Mouse (Mus musculus) layer of hippocampus, adult 2 months (tissue): ENCODE results near the gene Fam184a. TPM values are rescaled to one million over a fixed set of nuclear protein-coding genes. Genes with fewer than 3 reads are reported as not detected.

Experiments
- DNase-seq, 2 experiments: peaks; one replicate each; pipeline ENCODE4 v3.0.0; 2022; ENCODE audit warnings: low spot score in 2 of 2
- H3K27ac ChIP-seq: fragments of 200-600 bp; 2 replicates; pipeline ENCODE4 v1.8.1; 2022
- H3K4me3 ChIP-seq: fragments of 200-600 bp; 2 replicates; pipeline ENCODE4 v1.8.1; 2022; ENCODE audit warnings: mild to moderate bottlenecking
- CTCF ChIP-seq: fragments of 200-600 bp; conservative IDR thresholded peaks from 2 replicates; pipeline ENCODE4 v1.8.1; 2022; ENCODE audit warnings: antibody characterized with exemption, mild to moderate bottlenecking, moderate library complexity
- total RNA-seq, 2 experiments: library from RNA; stranded (reverse); gene quantifications; 2 replicates each; pipeline ENCODE4 v1.2.3; 2021

Gene Fam184a
- total RNA-seq, 2 experiments from 2014 or later = 26.6 to 32.8 TPM

DNA sequence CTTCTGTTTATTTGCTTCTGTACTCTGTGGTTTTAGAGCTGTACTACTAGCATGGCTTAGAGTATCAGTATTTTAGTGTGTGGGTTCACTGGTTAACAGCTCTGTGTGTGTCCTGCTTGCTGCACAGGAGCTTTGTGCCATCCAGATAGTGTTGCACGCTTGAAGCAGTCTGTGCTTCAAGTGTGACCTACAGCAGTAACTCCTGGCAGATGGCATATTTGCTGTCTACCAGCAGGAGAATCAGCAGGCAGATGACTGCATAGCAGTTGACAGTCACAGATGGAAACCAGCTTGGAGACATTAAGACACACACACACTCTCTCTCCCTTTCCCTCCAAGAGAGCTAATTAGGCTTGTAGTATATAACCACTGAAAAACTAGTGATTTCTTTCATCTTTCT, 138.8 kb downstream of the Fam184a start:
- H3K27ac ChIP-seq = peak overlapping the region; percentile 39
- TF ChIP-seq CTCF = peak; percentile 24
- peak; percentile 64 to 78 for DNase-seq

DNA sequence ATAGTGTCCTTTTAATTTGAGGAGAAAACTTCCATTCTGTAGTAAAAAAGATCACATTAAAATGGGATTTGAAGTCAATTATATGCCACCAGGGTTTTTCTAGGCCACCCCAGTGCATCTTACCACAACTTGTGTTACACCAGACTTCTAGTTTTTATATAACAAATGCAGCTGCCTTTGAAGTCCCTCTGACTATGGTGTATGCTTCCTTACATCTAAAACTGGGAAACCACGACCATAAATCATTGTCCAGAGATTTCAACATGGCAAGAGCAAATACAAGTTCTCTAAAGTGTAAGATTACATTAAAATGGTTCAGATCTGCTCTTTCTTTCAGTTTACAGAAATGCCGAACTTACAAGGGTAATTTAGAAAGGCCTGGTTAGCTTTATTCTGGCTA, 142.6 kb downstream of the Fam184a start:
- DNase-seq = no peak
- H3K27ac ChIP-seq = no peak overlapping the region
- no peak overlapping the region for H3K4me3 ChIP-seq
- TF ChIP-seq CTCF = no peak

More for the DNA sequence above, 138.8 kb downstream of the Fam184a start:
- H3K4me3 ChIP-seq = no peak overlapping the region

DNA sequence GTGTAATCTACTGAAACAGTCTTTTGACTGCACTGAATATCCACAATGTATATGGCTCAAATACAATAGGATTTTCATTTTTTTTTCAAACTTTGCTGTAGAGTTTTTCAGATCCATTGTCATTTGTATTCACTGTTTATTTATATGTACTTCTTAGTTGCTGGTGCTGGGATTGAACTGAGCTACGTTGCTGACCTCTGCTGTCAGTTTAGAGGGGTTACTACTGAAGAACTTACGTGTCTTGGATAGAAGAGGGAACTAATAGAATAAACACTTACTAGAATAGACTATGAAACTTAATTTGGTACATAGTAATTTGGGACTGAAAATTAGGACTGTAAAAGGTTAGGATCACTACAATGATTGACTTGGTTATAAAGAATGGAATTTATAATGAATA, 145.6 kb downstream of the Fam184a start:
- Histone ChIP-seq H3K4me3 (no peak overlapping the region), H3K27ac (no peak overlapping the region)
- TF ChIP-seq CTCF = peak; percentile 48
- DNase-seq = no peak

DNA sequence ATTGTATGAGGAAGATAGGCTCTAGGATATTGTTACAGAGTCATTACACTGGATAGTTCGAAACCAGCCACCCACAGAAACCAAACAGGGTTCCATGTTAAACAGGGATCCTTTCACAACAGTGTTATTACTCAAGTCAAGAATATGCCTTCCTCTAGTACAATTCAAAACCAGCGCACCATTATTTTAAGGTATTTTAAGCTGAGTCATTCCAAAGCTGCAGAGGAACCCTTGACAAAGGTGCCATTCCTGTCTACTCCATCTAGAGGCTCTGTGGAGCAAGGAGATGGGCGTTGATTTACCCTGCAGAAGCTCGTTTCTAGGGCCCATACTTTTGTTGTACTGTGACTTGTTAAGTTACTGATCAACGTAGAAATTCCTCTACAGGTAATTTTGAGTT, 152.1 kb downstream of the Fam184a start:
- no peak overlapping the region for H3K27ac ChIP-seq
- DNase-seq = no peak
- no peak overlapping the region; the same call in 1 of the 2 replicates for H3K4me3 ChIP-seq
- TF ChIP-seq CTCF = peak; percentile 39

DNA sequence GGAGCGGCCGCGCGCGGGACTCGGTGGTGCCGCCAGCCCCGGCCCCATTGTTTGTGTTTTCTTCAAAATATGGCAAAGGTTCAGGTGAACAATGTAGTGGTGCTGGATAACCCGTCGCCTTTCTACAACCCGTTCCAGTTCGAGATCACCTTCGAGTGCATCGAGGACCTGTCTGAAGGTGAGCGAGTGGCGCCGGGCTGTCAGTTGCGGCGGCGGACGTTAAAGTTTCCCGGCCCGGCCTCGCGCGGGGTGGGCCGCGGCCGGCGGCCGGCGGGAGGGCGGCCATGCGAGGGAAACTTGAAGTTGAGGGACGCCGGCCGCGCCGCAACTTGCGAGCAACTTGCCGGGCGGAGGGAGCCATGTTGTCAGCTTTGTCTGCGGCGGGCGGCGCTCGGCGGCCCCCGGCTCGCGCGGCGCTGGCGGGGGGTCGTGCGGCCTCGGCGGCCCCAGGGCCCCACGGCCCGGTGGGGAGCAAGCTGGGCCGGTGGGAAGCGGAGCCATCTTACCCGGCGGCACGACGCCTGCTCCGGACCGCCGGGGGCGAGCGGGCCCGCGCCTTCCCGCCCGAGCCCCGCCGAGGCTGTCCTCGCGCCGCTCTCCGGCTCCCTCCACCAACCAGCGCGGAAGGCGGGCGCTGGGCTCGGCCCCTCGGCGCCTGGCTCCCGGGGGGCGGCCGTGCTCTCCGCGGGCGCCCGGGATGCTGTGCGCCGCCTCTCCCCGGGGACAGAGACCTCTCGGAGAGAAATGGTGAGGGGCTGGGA, 153.6 kb downstream of the Fam184a start:
- peak in 1 of 2 experiments; percentile 43 for DNase-seq
- TF ChIP-seq CTCF = no peak
- Histone ChIP-seq H3K27ac (peak overlapping the region; percentile 89), H3K4me3 (peak overlapping the region; percentile 58)

DNA sequence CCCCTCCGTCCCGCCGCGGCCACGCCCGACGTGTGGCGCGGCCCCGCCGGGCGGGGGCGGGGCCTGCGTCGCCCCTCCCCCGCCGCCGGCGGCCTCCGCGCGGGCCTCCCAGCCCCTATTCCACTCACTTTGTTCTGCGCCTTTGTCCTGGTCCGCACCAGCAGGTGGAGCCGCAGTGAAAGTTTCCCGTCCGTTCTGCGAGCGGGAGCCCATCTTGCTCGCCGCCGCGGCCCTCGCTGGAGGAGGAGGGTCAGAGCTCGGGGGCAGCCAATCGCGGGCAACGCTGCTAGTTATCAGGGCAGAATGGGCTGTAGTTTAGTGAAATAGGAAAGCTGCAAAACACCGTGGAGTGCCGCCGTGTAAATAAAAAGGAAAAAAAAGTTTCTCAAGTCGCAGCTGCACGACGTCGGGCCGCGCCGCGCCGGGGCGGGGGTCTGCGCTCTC, 154.2 kb downstream of the Fam184a start, which contains the start of gene Asf1a:
TSS of gene Asf1a (plus strand) at position 81 of the 444 bp plus-strand sequence.
- DNase-seq = peak; percentile 95 to 97
- H3K4me3 ChIP-seq = peak within 1 kb of the TSS; percentile 81
- TF ChIP-seq CTCF = peak; percentile 74
- peak within 1 kb of the TSS; percentile 94 for H3K27ac ChIP-seq

DNA sequence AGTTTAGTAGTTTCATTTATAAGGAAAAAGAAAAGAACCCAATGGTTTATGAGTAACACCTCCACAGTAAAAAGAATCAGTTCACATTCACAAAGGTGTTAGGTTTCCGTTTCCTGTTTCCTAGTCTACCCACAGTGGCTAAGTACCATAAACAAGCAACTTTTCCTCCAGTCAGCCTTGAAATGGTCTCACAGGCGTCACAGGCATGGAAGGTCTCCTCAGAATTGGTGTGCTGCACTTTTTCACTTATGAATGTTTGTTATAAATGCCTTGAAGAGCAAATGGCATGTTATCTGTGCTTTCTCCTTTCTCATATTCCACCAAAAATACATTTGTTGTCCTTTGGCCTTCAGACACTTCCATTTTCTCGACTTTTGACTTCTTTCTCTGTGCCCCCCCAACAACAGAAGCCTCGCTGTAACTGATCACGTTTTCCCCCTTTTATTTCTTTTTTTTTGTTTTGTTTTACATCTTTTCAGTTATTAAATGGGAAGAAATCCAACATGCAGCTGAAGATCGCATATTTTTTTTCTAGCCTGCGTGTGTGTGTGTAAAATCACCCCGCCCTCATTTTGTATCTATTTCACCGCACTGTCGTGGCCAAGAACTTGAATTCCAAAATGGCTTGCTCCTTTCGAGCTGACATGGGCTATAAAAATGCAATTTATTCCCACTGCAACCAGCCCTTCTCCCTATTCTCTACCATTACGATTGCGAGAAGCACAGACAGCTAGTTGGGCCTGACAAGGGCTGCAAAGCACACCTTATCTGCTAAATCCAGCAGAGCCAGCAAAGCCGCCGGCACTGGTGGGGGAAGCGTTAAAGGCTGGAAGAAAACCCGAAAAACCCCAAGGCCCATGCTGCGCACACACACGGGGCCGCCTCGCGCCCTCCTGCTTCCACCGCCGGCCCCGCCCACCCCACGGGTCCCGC, 154.9 kb downstream of the Fam184a start:
- peak overlapping the region; percentile 94 for H3K27ac ChIP-seq
- DNase-seq = no peak
- TF ChIP-seq CTCF = no peak
- H3K4me3 ChIP-seq = peak overlapping the region; percentile 81

DNA sequence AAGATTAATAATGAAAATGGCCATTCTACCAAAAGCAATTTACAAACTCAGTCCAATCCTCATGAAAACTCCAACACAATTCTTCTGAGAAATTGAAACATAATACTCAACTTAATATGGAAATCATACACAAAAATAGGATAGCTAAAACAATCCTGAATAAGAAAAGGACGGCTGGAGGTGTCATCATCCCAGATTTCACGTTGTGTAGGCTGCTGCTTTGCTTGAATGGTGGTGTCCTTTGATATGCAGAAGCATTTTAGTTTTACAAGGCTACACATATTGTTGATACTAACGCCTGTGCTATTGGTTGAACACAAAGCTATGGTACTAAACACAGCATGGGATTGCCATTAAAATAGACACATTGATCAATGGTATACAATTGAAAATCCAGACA, 165.1 kb downstream of the Fam184a start:
- Histone ChIP-seq H3K4me3 (no peak overlapping the region), H3K27ac (no peak overlapping the region)
- DNase-seq = no peak
- TF ChIP-seq CTCF = no peak

Other genes with a start within 250 kb of the Fam184a start
- 10 to 100 TPM; 24.4 to 27.1 TPM for gene Asf1a, start 154.4 kb downstream of the Fam184a start, total RNA-seq
- gene Mcm9, start 120.7 kb downstream of the Fam184a start, total RNA-seq = 1 to 10 TPM; 5.2 to 5.3 TPM